Mouse (Mus musculus) embryo, embryonic 10 days (tissue): ENCODE data around the gene Mybph.

Source experiments
- DNase-seq: peaks from one replicate; pipeline ENCODE4 v3.0.0-alpha.2; 2015; ENCODE audit warnings: low spot score

Mybph gene

DNA sequence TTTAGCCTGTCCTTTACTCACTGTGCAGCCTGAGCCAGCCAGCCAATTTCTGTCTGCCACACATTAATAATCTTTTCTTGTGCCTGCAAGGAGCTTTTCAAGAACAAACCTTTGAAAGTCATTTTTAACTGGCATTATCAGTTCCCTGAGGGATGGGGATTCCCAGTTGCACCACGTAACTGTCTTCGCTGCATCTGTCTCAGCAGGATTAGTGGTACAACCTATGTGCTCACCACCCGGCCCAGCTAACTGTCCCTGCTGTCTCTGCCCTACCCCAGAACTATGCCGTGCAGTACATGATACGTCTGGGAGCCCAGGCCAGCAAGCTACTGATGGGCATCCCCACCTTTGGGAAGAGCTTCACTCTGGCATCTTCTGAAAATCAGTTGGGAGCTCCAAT is 5.0 kb upstream of the Mybph start:
- DNase-seq = no peak

GRCm38 (mm10) chr1:134188989-134189729 is 4.1 kb upstream of the Mybph start:
- DNase-seq = no peak

GRCm38 (mm10) chr1:134191192-134191591 is 2.1 kb upstream of the Mybph start:
- DNase-seq = no peak

DNA sequence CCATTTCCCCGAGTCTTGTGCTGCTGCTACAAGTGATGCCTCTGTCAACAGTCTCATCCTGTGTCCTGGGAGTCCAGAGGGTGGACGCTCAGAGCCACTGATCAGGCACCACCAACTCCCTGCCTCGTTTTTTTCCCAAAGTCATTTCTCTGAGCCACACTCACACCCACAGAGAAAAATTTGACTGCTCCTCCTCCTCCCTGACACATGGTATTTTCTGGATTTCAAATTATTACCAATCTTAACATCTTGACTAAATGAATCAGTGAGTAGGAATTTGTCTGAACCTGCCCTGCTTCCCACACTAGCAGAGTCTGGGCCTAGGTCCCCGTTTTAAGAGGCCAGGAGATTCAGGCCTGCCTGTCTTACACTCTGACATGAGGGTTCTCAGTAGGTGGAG is 1.2 kb upstream of the Mybph start:
- DNase-seq = no peak

GRCm38 (mm10) chr1:134193674-134194197 is 488 bp downstream of the Mybph start:
- no peak for DNase-seq

DNA sequence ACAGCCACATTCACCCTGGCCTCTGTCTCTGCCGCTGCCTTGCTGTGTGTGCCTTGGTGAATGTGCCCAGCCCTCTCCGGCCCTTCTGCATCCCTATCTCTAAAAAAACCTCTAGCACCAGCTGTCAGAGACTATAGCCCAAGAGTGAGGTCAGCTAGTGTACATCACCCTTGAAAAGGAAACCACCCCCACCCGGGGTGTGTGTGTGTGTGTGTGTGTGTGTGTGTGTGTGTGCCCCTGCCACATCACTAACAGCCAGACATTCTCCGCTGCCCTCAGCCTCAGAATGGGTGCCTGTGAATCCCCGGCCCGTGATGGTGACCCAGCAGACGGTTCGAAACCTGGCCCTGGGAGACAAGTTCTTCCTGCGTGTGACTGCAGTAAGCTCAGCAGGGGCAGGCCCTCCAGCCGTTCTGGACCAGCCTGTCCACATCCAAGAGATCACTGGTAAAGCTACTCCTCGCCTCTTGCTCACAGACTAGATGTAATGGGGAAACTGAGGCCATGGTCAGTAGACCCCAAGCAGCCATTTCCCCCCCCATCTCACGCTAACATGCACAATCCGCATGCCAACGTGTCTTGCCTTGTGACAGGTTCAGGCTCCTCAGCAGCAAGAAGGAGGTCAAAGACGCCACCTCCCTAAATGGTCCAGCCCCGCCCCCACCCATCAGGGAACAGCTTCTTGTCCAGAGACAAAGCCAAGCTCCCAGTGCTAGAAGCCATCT is 1.2 kb downstream of the Mybph start:
- no peak for DNase-seq

GRCm38 (mm10) chr1:134195117-134195516 is 1.9 kb downstream of the Mybph start:
- DNase-seq = peak; percentile 31

- no peak for DNase-seq
Observed at GRCm38 (mm10) chr1:134195571-134195970, 2.3 kb downstream of the Mybph start.

GRCm38 (mm10) chr1:134195979-134196378 is 2.7 kb downstream of the Mybph start:
- no peak for DNase-seq

- DNase-seq = peak; percentile 27
Observed at GRCm38 (mm10) chr1:134196386-134196785, 3.1 kb downstream of the Mybph start.

GRCm38 (mm10) chr1:134197325-134197982 is 4.2 kb downstream of the Mybph start:
- DNase-seq = no peak

DNA sequence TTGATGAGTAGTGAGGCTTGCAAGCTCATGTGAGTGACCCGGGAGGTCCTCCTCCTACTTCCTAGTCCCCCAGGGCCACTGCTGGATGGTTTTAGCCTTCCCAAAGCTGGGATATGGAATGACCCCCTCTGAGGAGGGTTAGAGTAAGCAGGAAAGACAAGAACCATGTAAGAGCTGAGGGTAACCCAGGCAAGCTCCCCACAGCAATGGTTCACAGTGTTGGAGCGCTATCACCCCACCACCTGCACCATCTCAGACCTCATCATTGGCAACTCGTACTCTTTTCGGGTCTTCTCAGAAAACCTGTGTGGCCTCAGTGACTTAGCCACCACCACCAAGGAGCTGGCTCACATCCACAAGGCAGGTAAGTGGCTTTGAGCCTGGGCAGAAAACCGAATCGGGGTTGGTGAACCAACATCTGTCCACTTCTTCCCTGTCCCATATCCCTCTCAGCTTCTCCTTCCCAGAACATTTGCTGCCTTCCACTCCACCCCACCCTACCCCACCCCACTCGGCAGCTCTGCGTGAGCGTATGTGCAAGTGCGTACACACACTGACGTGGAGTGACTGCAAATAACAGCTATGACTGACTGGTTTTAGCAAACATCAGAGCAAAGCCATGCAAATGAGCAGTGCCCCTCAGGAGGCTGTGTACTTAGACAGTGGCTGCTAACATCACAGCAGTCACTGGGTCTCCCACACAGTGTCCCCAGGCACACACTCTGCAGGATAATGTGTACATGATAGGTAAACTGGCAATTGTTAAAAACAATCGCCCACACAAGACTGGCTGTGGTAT is 5.1 kb downstream of the Mybph start:
- no peak for DNase-seq

GRCm38 (mm10) chr1:134200481-134200880 is 7.2 kb downstream of the Mybph start:
- DNase-seq = no peak

DNA sequence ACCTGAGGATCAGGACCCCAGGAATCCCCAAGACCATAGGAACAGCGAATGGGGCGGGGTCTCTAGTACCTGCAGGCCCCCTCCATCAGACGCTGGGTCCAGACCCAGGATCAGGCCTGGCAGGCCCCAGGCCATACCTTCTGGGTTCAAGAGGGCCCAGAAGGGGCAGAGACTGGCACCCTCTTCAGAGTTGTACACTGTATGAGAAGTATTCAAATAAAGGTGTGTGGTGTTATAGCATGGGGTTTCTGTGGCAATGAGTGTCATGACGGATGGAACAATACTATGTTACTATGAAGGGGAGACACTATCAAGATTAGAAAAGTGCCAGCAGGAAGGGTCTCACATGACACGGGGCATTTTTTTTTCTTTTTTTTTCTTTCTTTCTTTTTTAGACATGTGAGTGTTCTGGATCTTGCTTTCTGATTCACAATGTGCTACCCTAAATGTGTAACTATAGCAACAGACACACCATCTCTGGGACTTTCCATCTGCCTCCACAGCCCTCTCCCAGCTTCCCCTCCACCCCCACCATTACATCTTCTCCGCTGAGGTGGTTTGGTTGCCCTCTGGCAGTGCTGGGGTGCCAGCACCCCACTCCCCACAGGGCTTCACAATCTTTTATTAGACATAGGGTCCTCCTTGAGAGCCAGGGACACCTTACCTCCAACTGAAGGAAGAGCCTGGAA is 7.9 kb downstream of the Mybph start:
- no peak for DNase-seq

DNA sequence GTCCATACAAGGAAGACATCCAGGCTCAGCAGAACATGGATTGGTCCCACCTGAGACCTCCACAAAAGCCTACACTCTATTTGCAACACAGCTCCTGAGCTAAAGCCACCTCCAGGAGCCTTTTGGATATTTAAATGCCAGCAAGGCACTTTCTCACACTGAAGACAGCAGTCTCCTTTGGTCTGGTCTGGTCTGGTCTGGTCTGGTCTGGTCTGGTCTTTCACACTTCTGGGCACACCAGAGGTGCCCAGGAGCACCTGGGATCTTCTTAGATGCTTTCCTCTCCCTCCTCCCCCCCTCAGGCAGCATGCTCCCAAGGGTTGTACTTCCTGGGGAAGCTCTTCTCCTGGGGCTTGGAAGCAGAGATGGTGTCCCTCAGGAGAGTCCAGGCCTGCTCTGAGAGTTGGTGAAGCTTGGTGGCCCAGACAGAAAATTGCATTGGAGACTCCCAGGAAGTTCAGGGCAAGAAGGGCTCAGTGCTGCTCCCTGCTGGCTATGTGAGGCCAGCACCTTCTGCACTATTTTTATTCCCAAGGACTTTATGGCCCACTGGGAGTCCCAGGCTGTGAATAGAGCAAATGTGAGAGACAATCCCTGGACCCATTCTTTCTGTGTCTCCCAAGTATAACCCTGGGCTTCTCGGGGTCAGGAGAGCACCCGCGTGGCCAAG is 8.6 kb downstream of the Mybph start:
- peak; percentile 74 for DNase-seq

DNA sequence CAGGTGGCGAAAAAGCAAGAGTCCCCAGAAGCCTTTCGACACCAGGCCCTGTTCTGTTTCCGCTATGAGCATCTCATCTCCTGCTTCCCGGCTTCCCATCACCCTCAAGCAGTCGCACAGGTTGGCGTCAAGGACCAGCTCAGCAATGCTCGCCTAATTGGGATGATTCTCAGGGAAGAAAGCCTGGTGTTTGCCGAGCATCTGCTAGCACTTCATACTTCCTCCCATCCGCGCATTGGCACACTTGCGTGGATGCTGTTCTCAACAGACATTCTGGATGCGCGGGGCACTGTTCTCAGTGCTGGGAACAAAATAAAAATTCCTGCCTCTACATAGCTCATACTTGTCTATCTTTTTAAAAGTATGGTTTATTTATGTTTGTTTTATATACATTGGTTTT is 11.0 kb downstream of the Mybph start:
- no peak for DNase-seq

DNA sequence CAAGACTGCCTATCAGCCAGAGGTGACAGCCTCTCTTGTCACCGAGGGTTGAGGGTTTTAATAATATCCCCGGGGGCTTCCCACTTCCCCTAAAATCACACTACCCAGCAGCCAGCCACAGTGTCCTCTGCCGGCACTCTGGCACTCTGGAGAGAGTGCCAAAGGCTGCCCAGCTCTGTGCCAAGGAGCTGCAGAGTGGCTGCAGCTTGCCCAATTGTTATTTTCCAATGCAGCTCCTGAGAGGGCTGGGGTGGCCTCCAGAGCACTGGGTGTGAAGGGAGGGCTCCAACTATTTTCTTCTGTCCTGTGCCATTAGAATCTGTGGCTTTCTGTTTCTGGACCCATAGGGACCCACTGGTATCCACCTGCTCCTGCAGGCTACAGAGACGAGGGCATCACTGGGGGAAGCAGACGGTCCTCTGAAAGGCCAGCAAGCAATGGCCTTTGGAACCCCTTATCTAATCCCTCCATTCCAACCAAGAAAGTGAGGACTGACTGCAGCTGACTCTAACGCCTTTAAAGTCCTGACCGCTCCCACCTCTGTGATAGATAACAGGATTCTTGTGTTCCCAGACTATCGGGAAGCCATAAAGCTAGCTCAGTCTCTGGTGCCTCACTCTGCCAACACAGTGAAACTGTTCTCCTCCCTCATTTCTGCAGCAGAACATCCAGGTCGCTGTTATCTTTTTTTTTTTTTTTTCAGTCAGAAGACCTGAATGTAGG is 12.2 kb downstream of the Mybph start:
- DNase-seq = no peak

DNA sequence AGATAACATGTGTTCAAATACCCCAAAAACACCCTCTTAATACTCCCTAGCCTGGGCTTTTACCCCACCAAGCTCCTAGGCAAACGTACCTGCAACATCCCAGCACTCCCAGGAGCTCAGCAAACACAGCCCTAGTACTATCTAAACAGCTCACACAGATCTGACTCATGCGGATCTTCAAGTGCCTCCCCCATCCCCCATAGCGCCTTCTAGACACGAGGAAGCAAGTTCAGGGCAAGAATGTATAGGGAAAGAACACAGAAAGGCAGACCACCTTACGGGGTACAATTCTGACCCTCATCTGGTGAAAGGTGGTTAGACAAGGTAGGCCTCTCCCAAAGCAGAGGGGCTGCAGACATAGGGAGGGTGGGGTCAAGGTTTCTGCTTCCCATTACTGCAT is 12.8 kb downstream of the Mybph start:
- no peak for DNase-seq

DNA sequence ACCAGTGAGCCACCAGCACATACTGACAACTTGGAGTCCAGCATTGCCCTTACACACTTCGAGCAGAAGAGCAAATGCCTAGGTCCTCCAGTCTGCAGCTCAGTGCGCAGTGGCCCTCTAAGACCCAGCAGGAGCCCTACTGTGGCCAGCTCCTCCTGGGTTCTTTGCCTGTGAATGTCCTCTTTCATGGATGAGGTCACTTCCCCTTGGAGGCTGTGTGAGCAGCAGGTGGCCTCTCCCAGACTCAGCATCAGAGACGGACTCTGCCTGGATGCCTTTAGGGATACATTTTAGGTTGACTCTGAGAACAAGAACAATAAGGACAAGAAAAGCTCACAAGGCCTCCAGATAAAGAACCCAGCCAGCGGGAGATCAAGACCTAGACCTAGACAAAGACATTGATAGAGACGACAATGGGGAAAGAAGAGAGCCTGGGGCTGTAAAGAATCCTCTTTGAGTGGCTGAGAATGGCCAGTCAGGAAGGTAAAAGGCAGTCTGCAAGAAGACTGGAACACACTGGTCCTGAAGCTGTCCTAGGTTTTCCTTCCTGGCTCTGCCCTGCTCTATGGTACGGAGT is 17.0 kb downstream of the Mybph start:
- DNase-seq = no peak

GRCm38 (mm10) chr1:134211043-134211442 is 17.8 kb downstream of the Mybph start:
- DNase-seq = no peak
